Mouse (Mus musculus): ENCODE data around the gene Ankub1.

GRCm38 (mm10) chr3:57626954-57627513 is 65.6 kb downstream of the Ankub1 start:
- TF ChIP-seq CTCF (IDR thresholded peaks at IDR 0.05; ENCODE audit: low read depth) (no peak), EP300 (IDR thresholded peaks at IDR 0.05; ENCODE audit: low read depth) (no peak)
